Mouse (Mus musculus) cerebellum, adult 11 months (tissue): ENCODE results near the gene Shc1.

Experiments used
- DNase-seq: peaks from one replicate; pipeline ENCODE4 v3.0.0; 2022

The Shc1 gene

GRCm38 (mm10) chr3:89418170-89418860 lies at the start of gene Shc1, which contains the start of gene Cks1b:
Gene Shc1, plus strand, starts transcription at chr3:89418443.
Gene Cks1b, minus strand, starts transcription at chr3:89418383.
- peak; percentile 84 for DNase-seq

GRCm38 (mm10) chr3:89373581-89374231 lies 44.5 kb upstream of the Shc1 start:
- no peak for DNase-seq

DNA sequence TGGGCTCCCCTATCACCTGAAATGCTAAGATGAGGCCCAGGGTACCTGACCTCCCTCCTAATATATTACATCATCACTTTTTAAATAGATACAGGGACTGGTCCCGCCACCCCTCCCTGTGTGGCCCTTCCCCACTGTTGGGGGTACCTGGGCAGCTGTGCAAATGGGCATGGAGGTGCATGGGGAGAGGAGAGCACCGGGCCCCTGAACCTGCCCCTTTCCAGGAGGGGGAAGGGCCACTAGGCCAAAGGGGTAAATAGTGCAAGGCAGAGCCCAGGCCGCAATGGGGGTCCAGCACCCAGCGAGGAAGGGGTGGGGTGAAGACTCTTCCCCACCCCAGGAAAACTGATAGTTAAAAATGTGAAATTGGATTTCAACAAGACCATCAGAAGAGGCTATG lies 40.4 kb upstream of the Shc1 start:
- DNase-seq = no peak

- DNase-seq = peak; percentile 58
These were observed 39.7 kb upstream of the Shc1 start for GRCm38 (mm10) chr3:89378394-89379067.

GRCm38 (mm10) chr3:89379388-89380131 lies 38.7 kb upstream of the Shc1 start:
- no peak for DNase-seq

DNA sequence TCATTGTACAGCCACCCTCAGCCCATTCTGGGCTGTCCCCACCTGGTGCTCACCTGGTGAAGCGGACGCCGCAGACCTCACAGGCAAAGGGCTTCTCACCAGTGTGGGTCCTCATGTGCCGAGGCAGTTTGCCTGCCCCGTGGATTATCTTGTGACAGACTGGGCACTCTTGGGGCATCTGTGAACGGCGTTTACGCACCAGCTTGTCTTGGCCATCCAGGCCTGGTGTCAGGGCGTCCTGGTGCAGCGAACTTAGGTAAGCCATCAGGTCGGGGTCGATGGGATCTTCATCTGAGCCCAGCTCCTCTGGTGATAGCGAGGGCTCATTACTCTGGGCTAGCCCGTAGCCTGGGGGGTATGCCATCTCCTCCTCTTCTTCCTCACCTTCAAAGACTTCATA lies 38.0 kb upstream of the Shc1 start:
- DNase-seq = no peak

DNA sequence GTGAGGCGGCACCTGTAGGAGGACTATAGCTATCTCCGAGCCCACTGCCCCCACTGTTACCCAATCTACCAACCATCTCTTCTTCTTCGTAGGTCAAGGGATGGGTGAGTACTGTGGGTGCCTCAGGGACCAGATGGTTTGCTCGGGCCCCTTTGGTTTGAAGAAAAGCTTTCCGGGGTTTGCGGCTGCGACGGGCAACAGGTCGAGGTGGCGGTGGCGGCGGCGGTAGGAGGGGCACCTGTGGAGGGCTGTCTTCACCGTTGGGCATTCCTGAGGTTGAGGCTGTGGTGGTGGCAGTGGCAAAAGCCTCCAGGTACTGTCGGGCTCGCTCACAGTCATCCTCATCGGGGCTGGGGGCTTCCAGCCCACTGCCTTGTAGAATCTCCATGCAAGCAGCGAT lies 37.5 kb upstream of the Shc1 start:
- DNase-seq = no peak

GRCm38 (mm10) chr3:89381233-89381632 lies 37.0 kb upstream of the Shc1 start:
- DNase-seq = no peak

DNA sequence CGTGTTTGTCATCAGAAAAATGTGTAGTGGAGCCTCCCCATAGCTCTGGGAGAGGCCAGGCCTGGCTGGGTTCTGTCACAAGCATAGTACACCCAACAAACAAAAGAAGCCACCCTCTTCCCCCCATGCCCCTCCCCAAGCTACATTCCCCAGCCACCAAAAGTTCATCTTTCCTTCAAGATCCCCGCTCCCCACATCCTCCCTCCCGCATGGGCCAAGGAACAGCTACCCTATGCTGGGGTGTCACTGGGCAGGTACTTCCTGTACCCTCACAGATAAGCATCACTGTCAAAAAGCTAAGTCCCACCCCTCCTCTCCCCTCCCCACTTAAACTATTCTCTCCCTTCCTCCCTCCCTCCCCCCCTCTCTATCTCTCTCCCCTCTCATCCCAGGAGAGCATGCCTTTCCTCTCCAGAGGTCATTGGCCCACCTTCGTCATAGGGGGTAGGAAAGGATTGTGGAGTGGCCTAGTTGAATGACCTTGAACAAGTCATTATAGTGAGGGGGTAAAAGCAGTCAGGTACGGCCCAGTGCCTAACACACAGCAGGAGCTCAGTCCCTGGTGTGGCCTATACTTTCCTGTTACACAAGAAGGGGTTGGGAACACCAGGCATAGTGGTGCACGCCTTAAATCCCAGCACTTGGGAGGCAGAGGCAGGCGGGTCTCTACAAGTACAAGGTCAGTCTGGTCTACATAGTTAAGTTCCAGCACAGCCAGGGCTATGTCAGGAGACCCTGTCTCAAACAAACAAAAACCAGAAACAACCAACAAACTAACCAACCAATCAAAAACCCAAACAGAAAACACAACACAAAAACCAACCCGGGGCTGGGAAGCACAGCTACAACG lies 36.0 kb upstream of the Shc1 start:
- DNase-seq = no peak

GRCm38 (mm10) chr3:89382950-89383349 lies 35.3 kb upstream of the Shc1 start:
- no peak for DNase-seq

DNA sequence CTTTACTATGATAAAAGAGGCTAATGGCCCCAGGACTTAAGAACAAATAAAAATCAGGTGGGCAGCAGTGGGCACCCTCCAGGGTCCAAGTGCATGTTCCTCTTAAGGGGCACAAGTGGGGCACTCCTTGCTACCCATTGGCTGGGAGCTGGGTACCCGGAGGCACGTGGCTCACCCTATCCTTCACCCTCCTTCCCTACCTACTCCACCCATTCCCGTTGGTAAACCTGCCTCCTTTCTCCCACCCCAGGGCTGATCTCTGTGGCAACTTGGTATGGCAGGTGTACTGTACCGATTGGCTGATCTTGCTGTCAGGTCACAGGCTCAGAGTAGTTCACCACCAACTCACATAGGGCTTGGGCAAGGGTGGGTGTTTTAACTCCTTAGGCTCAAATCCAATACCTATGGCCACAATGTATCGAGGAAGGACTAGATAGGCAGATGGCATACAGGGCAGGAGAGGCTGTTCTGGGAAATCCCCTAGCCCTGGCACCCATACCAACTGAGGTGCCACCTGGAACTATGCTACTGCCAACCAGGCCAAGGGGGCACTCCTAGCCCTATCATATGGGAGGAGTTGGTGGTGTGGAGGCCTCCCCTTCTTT lies 34.5 kb upstream of the Shc1 start:
- DNase-seq = no peak

- DNase-seq = no peak
These were observed 33.7 kb upstream of the Shc1 start for GRCm38 (mm10) chr3:89384331-89385076.

GRCm38 (mm10) chr3:89385451-89385850 lies 32.8 kb upstream of the Shc1 start:
- DNase-seq = no peak

GRCm38 (mm10) chr3:89386438-89387420 lies 31.5 kb upstream of the Shc1 start:
- DNase-seq = no peak

GRCm38 (mm10) chr3:89387632-89388031 lies 30.6 kb upstream of the Shc1 start:
- no peak for DNase-seq

DNA sequence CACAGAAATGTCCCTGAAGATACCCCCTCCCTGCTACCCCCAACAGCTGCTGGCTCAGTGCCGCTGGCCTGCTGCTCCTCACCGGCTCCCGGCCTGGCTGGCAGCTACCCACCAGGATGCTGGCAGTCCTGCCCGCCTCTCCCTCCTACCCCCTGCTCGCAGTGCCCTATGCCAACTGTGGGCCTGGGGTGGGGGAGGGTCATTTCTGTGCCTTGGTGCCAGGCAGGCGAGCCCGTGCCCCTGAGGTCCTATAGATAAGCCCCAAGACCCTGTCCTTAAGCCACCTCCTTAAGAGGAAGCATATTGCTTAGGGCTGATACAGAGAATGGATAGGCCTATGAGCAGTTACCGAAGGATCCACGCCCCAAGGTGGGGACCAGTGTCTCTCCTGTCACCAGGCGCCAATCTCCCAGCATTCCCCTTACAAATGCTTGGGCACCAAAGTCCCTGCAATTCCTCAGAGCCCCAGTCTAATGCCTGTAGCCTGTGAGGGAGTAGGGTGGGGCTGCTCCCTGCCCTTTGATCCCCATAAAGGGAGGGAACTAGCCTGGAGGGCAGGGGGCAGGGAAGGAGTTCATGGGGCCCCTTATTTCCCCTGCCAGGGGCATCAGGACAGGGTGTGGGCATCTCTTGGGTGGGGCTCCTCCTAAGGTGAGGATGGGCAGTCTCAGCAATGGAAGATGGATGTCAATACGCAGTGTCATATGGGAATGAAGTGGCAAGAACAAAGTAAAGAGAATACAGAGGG lies 29.9 kb upstream of the Shc1 start:
- peak; percentile 52 for DNase-seq

- DNase-seq = no peak
These were observed 29.1 kb upstream of the Shc1 start for GRCm38 (mm10) chr3:89388901-89389740.

GRCm38 (mm10) chr3:89390111-89390515 lies 28.1 kb upstream of the Shc1 start:
- DNase-seq = no peak
